In the genomic region with DNA sequence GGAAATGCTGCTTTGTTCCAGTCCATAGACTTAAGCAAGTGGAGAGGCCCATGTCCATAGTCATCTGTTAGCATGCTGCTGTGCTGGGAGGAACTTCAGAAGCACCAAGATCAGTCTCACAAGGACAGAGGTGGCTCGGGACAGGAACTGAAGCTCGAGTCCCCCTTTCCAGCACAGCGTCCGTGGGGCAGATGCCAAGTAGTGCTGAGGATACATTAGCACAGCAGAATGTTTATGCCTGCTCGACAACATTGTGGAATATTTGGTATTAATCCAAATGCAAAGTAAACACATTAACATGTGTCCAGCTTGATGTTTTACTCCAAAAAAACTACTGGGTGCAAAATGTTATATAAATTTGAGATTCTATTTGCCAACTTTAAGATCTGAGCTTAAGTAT, we compare ENCODE assay signal across 12 mouse cellular contexts.
"Had no signal": no experiment of that assay in that cellular context is flagged by ENCODE, and none has a peak within 500 bp of the region (broad histone marks: within the 10 kb centered on the region; RNA-seq: fewer than 3 reads in every experiment).

No protein-coding gene starts in this region.

- H3K4me3 ChIP-seq: limb, embryonic 15.5 days; liver, embryonic 12.5 days; midbrain, embryonic 13.5 days; stomach, embryonic 15.5 days had no signal

- ATAC-seq: intestine, embryonic 16.5 days; liver, embryonic 12.5 days; midbrain, embryonic 13.5 days had no signal

- H3K4me2 ChIP-seq: limb, embryonic 15.5 days; liver, embryonic 12.5 days; midbrain, embryonic 13.5 days; stomach, embryonic 15.5 days had no signal

- H3K9ac ChIP-seq: limb, embryonic 15.5 days; liver, embryonic 12.5 days; midbrain, embryonic 13.5 days; stomach, embryonic 15.5 days had no signal

- DNase-seq: kidney, adult 8-10 months; kidney, postnatal 36 days; layer of hippocampus, adult 9-11 months; layer of hippocampus, postnatal 36 days; right cerebral cortex, postnatal 14 days; thymus, adult 2 months; thymus, postnatal 25 days had no signal

- H3K4me1 ChIP-seq: limb, embryonic 15.5 days; liver, embryonic 12.5 days; midbrain, embryonic 13.5 days; stomach, embryonic 15.5 days had no signal

- H3K27me3 ChIP-seq: limb, embryonic 15.5 days; liver, embryonic 12.5 days; midbrain, embryonic 13.5 days; stomach, embryonic 15.5 days had no signal

- H3K9me3 ChIP-seq: limb, embryonic 15.5 days; liver, embryonic 12.5 days; midbrain, embryonic 13.5 days; stomach, embryonic 15.5 days had no signal

- H3K27ac ChIP-seq: limb, embryonic 15.5 days; liver, embryonic 12.5 days; midbrain, embryonic 13.5 days; stomach, embryonic 15.5 days had no signal
